Mouse (Mus musculus) megakaryocyte, adult 5-6 weeks (primary cell): ENCODE results near the gene Miox. TPM values are rescaled to one million over a fixed set of nuclear protein-coding genes. Genes with fewer than 3 reads are reported as not detected.
A peak's percentile ranks its signal among the peaks of the same experiment; 100 is the strongest.

Source experiments
- ATAC-seq: 2 replicates; pipeline ENCODE4 v1.8.0; 2016; ENCODE audit warnings: mild to moderate bottlenecking, inconsistent platforms; ENCODE audit not compliant: poor library complexity, severe bottlenecking
- total RNA-seq, 2 experiments: library from RNA; stranded (forward) in 1 of 2; stranded (reverse) in 1 of 2; fragments of 153-499, 151-499 nt in 1 of 2; fragments of 221-1000, 200-1000 nt in 1 of 2; gene quantifications; 2 replicates each; pipeline versions ENCODE4 v1.2.3 to v1.2.4; 2015 to 2017

Gene Miox
- total RNA-seq, 2 experiments from 2014 or later, result 0.99 TPM; not detected in 1

DNA sequence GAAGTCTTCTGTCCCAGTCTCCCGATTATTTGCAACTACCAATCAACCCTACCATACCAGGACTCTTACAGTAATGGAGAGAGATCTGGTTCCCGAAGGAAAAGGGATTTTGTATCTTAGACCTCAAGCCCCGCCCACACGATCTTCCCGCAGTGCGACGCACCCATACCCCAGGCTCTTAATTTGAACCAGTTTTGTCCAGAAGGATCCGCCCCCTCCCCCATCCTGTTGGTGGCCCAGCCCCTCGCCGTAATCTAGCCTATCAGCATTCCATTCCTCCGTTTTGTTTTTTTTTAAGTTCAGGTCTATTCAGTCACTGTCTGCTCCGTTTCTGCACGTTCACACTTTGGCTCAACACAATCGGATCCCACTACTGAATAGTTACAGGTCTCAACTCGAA is 22.2 kb downstream of the Miox start:
- ATAC-seq, result peak; percentile 55

DNA sequence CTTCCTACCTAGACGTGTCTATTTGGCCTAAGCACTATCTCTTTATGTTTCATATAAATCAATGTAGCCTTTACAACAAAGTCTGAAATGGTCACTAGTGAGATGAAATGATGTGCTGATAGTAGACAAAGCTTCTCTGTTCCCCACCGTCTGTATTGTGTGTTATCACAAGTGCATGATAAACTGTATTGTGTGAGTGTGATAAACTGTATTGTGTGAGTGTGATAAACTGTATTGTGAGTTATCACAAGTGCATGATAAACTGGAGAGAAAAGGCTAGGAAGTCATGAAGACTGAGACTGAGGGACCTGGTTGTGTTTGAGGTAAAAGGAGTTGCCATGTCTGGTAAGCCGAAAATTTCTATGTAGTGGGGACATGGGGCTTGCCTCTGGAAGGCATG is 24.6 kb downstream of the Miox start:
- ATAC-seq, result no peak

DNA sequence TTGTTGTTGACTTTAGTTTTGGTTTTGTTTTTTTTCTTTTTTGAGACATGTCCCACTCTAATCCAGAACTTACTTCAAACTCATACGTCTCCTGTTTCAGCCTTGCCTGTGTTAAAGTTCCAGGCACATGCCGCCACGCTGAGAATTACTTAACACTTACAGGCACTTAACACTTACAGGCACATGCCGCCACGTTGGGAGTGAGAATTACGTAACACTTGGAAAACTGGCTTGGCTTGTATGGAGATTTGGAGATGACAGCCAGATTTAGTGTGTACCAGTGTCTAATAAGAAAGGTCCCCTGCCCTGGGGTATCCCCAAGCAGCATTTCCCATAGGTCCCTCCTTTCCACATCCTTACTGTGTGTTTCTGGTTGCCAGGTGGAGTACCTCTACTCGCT is 28.9 kb downstream of the Miox start:
- ATAC-seq, result no peak

DNA sequence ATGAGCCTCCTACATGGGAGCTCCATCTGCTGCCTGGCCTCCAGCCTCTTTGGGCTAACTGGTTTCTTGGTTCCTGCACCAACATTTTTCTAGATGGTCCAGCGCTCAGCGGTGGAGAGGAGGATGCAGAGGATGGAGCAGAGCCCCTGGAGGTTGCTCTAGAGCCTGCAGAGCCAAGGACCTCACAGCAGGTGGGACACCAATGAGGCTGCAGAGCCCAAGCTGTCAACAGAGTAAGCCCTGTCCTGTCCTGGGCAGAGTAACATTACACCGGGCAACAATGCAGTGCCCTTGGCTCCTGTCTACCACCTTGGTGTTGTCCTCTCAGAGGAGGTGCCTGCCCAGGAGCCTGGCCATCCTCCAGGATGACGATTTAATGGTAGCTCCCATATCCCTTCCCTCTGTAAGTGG is 30.9 kb downstream of the Miox start:
- ATAC-seq, result no peak

DNA sequence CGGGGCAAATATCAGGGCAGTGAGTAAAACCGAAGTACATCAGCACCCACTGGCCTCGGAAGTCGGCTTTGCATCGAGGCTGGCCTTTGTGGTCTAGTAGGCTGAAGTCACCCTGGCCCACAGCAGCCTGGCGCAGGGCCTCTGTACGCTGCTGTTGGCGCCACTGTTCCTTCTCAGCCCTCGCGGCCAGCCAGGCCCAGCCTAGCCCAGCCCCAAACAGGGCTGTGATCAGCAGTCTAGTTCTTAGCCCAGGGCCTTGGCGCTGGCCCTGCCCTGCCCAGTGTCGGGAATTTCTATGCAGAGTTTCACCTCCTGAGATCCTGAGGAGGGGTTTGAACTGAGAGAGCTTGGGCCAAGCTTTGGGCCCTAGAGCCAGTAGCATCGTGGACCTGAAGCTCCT is 37.9 kb downstream of the Miox start:
- ATAC-seq, result no peak

DNA sequence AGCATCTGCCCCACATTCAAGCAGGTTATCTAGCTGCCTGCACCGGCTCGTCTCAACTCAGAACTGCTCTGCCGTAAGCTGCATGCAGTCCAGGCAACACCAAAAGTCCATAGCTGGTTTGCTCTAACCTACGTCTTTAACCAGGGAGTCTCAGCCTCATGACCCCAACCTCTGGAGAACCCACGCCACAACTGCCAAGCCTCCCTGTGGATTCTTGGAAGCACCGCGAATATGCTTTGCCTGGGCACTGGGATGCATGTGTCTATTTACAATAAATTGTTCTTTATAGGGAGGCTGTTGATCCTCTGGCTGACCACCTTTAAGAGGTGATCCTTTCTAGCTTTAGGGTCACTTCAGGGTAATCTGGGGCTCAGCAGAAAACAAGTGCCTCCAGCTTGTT is 38.3 kb downstream of the Miox start:
- no peak for ATAC-seq

DNA sequence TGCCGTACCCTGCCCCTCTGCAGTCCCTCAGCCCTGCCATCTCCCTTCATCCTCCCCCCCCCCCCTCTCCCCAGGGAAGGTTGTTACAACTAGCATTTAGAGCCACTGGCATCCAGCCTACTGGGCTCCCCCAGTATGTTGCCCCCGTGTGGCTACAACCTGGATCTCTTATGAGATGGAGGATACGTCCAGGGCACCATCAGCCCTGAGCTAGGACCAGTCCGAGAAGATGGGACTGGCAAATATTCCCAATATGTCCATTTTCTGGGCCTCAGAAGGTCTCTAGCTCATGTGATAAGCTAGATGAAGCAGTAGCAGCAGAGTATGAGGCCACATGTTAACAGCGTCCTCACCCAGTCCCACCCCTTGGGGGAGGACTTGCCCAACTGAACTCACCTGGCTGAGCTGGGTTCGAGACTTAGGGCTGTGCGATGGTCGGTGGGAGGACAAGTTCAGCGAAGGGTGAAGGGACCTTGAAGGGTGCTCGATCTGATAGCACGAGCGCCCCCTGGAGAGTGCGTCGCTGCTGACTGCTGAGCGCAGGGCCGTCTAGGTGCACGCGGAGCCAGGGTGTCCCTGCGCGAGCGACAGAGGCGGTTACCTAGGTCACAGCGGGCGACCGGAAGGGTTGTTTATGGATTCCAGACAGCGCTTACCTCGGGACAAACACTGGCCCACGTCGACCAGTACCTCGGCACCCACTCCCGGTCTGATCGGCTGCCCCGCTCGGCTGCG is 39.0 kb downstream of the Miox start:
- peak; percentile 86 for ATAC-seq

DNA sequence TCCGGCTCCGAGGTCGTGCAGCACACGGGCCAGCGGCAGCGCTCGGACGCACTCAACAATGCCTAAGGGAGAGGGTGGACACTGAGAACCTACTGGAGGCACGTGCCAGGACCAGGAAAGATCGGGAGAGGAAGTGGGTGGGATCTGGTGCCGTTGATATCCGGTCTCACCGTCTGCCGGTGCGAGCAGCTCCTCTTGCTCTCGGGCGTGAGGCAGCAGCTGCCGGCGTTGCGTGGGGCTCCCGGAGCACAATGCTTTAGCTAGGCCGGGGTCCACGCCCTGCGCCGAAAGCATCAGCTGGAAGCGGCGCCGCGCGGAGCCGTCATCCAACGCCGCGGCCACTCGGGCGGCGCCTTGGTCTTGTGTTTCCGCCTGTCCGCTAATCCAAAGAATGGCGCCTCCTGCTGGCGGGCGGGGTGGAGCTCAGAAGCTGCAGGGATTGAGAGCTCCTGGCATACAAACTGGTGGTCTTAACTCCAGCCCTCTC is 39.6 kb downstream of the Miox start, which contains the start of gene Sco2:
Sco2 (minus strand) TSS at position 85 of the 487 bp plus-strand sequence.
- ATAC-seq, result peak; percentile 79

DNA sequence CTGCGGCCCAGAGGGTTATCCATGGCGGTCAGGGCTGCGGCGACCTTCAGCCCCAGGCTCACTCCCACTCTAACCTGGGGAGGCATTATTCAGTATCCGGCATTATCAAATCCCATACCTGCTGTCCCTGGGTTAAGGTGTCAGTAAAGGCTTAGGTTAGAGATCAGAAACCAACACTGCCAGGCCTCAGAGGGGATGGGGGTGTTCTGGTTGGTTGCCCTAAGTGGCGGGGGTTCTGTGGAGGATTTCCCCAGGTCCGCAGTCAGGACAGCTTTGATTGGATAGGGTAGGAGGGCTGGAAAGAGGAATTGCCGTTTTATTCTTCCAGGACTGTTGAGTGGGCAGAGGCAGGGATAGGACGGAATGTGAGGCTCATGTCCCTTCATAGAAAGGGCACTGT is 40.1 kb downstream of the Miox start:
- ATAC-seq, result no peak

DNA sequence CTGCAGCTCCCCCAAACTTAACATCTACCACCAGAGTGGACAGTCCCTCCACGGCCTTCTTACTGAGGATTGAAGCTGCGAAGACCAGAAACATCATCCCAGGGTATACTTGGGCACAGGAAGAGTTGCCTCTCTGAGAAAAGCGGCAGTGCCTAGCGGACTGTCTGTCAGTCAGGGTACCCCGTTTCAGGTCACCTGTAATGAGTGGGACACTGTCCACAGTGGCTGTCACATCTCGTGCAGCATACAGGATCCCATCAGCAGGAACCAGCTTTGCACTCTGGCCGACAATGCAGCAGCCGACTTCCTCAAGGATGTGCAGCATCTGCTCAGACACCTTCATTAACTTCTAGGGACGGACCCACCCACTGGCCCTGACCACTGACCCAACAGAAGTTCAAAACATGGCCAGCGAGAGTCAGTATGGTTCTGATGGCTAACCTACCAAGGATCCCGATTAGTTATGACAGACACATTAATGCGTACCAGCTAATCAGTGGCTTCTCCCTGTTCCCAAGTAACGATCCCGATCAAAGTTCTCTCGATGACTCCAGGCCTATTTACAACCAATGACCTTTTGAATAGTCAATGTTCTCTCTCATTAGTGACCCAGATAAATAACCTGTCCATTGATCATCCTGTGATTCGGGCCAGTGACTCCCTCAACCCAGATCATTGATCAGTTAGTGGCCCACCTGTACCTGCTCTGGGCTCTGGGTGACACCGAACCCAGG is 40.8 kb downstream of the Miox start:
- no peak for ATAC-seq

DNA sequence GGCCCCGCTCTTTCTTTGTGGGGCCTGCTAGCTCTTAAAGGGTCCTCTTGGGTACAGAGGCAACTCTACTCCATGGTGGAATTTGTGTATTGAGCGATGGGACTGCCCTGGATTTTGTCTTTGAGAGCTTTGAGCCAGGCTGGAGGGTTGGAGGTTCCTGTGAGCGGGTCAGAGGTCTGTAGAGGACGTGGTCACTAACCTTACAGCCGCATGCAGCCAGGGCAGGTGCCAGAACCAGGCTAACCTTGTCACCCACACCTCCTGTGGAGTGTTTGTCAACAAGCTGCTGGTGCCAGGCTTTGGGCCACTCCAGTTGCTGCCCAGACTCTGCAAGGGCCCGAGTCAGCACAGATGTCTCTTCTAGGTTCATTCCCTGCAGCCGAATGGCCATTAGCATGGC is 41.8 kb downstream of the Miox start:
- no peak for ATAC-seq

DNA sequence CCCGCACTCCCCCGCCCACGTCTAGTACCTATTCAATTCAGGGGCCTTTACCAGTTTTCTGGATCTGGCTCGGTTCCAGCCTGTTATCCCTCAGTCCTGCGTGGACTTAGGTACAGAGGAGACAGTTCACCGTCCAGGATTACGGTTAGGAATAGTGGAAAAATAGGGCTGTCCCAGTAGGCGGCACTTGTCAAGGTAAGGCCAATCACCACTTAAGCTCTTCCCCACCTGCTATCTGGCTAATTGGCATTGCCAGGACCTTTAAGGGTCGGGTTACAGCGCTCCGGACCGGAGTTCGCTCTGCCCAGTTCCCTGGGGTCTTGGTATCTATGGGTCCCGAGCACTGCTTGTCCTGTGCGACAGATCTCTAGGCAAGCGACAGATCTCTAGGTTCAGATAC is 42.8 kb downstream of the Miox start, which contains the start of gene Tymp:
Tymp (minus strand) TSS at position 83 of the 400 bp plus-strand sequence.
- ATAC-seq, result no peak

DNA sequence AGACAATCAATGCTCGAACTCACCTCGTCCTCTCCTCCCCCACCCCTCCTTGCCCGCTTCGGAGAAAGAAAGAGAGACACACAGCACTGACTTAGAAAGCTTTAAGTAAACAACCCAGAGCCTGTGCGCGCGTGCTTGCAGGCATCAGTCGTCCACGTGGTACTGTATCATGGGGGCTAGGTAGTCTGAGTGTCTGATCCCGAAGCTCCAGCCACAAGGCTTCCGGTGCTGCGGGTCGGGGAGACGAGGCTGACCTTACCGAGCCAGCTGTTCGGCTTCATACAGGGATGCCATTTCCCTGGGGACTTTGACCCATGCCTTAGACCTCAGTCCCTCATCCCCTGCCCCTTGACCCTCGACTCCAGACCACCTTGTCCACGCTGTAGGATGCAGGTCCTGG is 43.2 kb downstream of the Miox start:
- ATAC-seq, result no peak

DNA sequence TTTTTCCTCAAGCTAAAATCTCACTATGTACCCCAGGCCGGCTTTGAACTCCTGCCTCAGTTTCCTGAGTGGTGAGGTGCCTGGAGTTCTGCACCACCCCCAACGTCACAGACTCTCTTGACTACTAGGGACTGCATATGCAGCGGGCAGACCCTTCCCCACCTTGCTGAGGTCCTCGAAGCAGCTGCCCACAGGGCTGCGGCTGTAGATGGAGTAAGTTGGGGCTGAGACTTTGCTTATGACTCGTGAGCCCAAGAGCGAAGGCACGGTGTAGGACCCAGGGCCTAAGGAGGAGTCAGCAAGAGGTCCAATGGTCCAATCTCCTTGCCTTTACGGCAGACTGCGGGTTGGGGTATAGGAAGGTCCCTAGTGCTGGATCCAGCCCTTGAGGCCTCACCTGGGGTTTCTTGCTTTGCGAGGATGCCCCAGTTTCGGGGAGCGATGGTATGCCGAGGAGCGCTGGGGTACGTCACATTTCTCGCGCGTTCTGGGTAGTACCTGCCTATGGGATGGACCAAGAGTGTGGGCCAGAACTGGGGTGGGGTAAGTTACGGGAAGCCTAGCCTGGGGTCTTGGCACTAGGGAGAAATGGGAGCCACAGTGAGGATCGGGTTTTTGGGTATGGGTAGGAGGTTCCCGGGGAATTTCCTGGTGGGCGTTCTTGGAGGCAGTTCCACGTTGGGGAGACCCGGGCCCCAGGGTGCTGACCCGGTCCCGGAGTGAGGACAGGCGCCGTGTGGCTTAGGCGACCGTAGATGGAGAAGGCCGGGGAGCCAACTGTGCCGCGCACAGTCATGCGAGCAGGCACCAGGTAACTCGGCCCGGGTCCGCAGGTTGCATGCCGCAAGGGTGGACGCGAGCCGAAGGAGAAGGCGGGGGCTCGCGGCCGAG is 44.0 kb downstream of the Miox start:
- no peak; the same call in 1 of the 2 replicates for ATAC-seq

DNA sequence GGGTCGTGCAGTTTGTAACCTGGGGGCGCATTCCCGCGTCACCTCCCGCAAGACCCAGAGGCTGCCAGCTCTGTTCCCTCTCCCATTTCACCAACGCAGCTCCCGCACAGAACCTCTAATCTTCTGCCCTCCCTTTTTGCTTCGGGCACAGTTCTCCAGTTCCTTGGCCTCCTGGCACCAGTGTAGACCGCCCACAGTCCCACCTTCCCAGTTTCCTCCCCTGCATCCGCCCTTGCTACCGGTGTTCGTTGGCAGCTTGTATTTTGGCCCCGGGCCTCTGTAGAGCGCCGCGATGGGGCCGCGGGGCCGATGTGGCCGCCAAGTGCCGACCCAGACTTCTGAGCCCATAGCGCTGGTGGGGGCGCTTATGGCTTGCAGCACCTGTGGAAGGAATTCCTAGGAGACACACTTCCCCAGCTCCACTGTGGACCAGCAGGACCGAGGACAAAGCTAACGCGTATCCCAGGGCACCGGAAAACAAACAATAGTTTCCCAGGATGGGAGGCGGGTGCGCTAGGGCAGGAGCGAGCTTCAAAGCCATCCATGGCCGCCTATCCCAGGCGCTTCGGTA is 44.7 kb downstream of the Miox start, which contains the start of gene Odf3b:
Odf3b (minus strand) TSS at position 452 of the 571 bp plus-strand sequence.
- ATAC-seq, result peak; percentile 30

DNA sequence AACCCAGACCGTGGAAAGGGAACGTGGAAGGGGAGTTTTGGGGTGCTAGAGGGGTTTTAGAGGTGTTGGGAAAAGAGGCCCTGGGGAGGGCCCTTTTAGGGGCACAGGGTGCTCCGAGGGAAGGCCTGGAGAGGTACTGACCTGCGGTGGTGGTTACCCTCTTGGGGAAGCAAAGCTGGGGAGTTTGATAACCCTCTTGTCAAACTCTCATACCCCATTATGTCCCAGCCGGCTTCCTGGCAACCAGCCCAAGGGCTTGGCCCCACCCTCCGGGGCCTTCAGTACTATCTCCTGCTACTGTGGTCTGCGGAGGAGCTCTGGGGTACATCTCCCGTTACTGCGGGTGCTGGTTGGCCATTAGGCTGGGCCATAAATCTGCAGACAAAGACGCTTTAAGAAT is 45.2 kb downstream of the Miox start:
- no peak for ATAC-seq

DNA sequence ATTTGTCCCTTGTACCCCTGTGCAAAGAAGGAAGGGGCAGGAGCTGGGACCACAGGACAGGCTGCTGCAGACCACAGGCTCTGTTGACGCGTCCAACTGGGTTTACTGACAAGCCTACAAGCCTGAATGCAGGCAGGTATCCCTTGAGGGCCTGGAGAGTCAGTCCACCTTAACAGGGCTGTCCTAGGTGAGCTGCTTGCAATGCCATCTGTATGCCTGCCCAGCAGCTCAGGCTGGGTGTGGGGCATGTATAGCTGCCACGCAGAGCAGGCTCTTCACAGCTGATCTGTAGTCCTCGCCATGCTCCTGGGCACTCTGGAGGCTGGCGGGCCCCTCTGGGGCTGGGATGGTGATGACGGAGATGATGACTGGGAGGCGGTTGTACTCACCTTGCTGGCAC is 50.4 kb downstream of the Miox start, which contains the start of gene Klhdc7b:
Klhdc7b (plus strand) TSS at position 301 of the 400 bp plus-strand sequence.
- no peak for ATAC-seq
